Mouse (Mus musculus) kidney, postnatal 36 days (tissue): ENCODE measurements around the gene Olfr715.
"Not testable (repeated sequence)": the region's sequence is repeated elsewhere in the genome, so short reads cannot be mapped to it uniquely, and the experiment has no call there.

Experiments
- DNase-seq, 2 experiments: peaks; one replicate each; pipeline ENCODE4 v3.0.0; 2021 to 2022; ENCODE audit warnings: mixed read lengths in 2 of 2

Gene Olfr715

GRCm38 (mm10) chr7:107130983-107131382 is at the start of gene Olfr715:
TSS of gene Olfr715 (minus strand) at chr7:107131083.
- DNase-seq = not testable (repeated sequence)

GRCm38 (mm10) chr7:107180406-107180805 is 49.5 kb upstream of the Olfr715 start:
- DNase-seq = peak in 1 of 2 experiments; percentile 1

GRCm38 (mm10) chr7:107166690-107167089 is 35.8 kb upstream of the Olfr715 start, which contains the start of gene Nlrp14:
TSS of gene Nlrp14 (plus strand) at chr7:107166990.
- DNase-seq = no peak

GRCm38 (mm10) chr7:107138027-107138426 is 7.1 kb upstream of the Olfr715 start, which contains the start of gene Olfr716:
TSS of gene Olfr716 (plus strand) at chr7:107138327.
- not testable (repeated sequence) for DNase-seq

GRCm38 (mm10) chr7:107110269-107110668 is 20.6 kb downstream of the Olfr715 start, which contains the start of gene Olfr715b:
TSS of gene Olfr715b (minus strand) at chr7:107110369.
- not testable (repeated sequence) for DNase-seq

GRCm38 (mm10) chr7:107092920-107093319 is 38.0 kb downstream of the Olfr715 start, which contains the start of gene Olfr17:
TSS of gene Olfr17 (plus strand) at chr7:107093220.
- DNase-seq = no peak
